Mouse (Mus musculus) bone marrow macrophage, adult 2 months (primary cell): ENCODE measurements around the gene Cbr2. TPM values are rescaled to one million over a fixed set of nuclear protein-coding genes. Genes with fewer than 3 reads are reported as not detected.

Source experiments
- H3K27ac ChIP-seq: 2 replicates; pipeline ENCODE4 v1.5.1; 2012; ENCODE audit warnings: low read depth, low read length; ENCODE audit not compliant: insufficient read depth
- H3K4me1 ChIP-seq: 2 replicates; pipeline ENCODE4 v1.6.1; 2012; ENCODE audit warnings: low read length; ENCODE audit not compliant: control insufficient read depth, insufficient read depth
- H3K4me3 ChIP-seq: 2 replicates; pipeline ENCODE4 v1.5.1; 2012; ENCODE audit warnings: mild to moderate bottlenecking, low read length, moderate library complexity; ENCODE audit not compliant: insufficient read depth
- CTCF ChIP-seq: IDR thresholded peaks from 2 replicates; pipeline ENCODE4 v1.5.1; 2012; ENCODE audit warnings: low read depth, mild to moderate bottlenecking, low read length, moderate library complexity
- POLR2A ChIP-seq: IDR thresholded peaks from 2 replicates; pipeline ENCODE4 v1.6.1; 2012; ENCODE audit warnings: mild to moderate bottlenecking, low read depth, low read length, borderline replicate concordance
- polyA plus RNA-seq: library from polyadenylated mRNA; stranded (reverse); fragments of >200 nt; gene quantifications from 2 replicates; pipeline ENCODE4 v1.2.4, GENCODE M21; 2012; ENCODE audit not compliant: missing spikeins, insufficient read depth, insufficient read length

The Cbr2 gene
- polyA plus RNA-seq, 1 experiment = 81.4 TPM

DNA sequence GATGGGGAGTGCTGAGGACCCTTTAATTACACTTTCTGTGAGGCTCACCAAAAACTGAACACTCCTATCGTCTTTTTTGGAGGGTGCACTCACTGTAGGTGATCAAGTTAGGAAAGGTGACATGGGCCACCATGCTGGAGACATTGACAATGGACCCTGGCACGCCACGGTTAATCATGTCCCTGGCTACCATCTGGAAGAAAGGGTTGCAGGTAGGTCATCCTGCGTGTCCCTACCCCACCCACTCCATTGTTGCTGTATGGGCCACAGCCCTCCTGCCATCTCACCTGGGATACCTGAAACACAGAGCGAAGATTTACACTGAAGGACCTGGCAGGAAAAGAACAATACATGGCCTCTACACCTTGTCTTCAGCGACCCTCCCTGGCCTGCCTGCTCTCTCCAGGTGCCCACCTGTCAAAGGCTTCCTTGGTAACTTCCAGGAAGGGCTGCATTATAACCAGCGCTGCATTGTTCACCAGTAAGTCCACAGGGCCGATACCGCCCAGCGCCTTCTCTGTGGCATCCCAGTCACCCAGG lies 1.5 kb downstream of the Cbr2 start:
- no peak overlapping the region for H3K27ac ChIP-seq
- H3K4me1 ChIP-seq = peaks cover 57% of the 10 kb centered on the region
- TF ChIP-seq POLR2A (no peak), CTCF (no peak)
- no peak overlapping the region for H3K4me3 ChIP-seq

GRCm38 (mm10) chr11:120729432-120730050 lies 2.4 kb downstream of the Cbr2 start:
- Histone ChIP-seq H3K27ac (peak overlapping the region; percentile 48), H3K4me1 (peaks cover 56% of the 10 kb centered on the region), H3K4me3 (peak overlapping the region; percentile 32)

DNA sequence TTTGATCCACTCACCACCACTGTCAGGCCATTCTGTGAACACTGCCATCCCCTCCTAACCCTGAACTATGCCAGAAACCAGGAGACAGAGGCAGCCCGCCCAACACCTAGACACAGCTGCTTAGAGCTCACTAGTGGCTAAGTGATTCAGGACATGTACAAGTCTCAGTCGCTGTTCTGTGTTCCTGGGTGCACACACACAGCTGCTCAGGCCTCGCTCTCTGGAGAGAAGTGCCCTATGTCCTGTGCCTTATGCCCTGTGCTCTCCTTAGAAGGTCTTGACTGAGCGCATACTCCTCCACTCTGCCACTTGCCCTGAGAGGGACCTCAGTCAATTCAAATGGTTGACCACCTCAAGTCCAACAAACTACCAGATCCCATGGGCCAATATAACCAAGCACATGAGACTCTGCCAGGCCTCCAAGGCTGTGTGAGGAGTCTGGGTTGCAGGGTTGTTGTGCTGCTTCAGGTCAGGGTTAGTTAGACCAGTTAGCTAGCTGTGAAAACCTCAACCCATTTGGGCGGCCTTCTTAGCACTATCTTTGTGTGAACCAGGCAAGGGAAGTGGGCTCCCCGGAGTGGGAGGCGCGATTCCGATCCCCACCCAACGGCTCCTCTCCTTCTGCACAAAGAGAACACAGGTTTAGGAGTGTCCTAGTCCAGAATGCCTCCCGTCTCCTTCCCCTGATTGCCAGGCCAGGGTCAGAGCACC lies 3.2 kb downstream of the Cbr2 start:
- TF ChIP-seq CTCF (no peak), POLR2A (no peak)
- Histone ChIP-seq H3K27ac (peak overlapping the region; percentile 48), H3K4me3 (no peak overlapping the region), H3K4me1 (peaks cover 51% of the 10 kb centered on the region)

- no peak overlapping the region for H3K27ac ChIP-seq
- no peak overlapping the region for H3K4me3 ChIP-seq
- peaks cover 42% of the 10 kb centered on the region for H3K4me1 ChIP-seq
- TF ChIP-seq CTCF = no peak
- TF ChIP-seq POLR2A = no peak
Measured at GRCm38 (mm10) chr11:120727564-120727963, 4.3 kb downstream of the Cbr2 start.

- Histone ChIP-seq H3K27ac (peak within 1 kb of the TSS; percentile 45), H3K4me1 (peaks cover 39% of the 10 kb centered on the region), H3K4me3 (peak within 1 kb of the TSS; percentile 94)
- TF ChIP-seq POLR2A (no peak), CTCF (no peak)
Measured at GRCm38 (mm10) chr11:120727169-120727527, 4.8 kb downstream of the Cbr2 start, which contains the start of gene Dcxr. Dcxr (minus strand) TSS chr11:120727281.

GRCm38 (mm10) chr11:120726243-120727168 lies 5.4 kb downstream of the Cbr2 start:
- H3K4me3 ChIP-seq = peak overlapping the region; percentile 94
- H3K4me1 ChIP-seq = peaks cover 34% of the 10 kb centered on the region
- peak overlapping the region; percentile 45 for H3K27ac ChIP-seq
- TF ChIP-seq POLR2A (no peak), CTCF (no peak)

- no peak overlapping the region for H3K4me3 ChIP-seq
- peaks cover 12% of the 10 kb centered on the region for H3K4me1 ChIP-seq
- H3K27ac ChIP-seq = no peak overlapping the region
- no peak for TF ChIP-seq POLR2A
- TF ChIP-seq CTCF = no peak
Measured at GRCm38 (mm10) chr11:120723509-120723908, 8.4 kb downstream of the Cbr2 start.

GRCm38 (mm10) chr11:120722761-120723382 lies 9.0 kb downstream of the Cbr2 start:
- H3K4me1 ChIP-seq = peaks cover 12% of the 10 kb centered on the region
- TF ChIP-seq CTCF = no peak
- TF ChIP-seq POLR2A = no peak
- no peak overlapping the region for H3K4me3 ChIP-seq
- H3K27ac ChIP-seq = no peak overlapping the region

DNA sequence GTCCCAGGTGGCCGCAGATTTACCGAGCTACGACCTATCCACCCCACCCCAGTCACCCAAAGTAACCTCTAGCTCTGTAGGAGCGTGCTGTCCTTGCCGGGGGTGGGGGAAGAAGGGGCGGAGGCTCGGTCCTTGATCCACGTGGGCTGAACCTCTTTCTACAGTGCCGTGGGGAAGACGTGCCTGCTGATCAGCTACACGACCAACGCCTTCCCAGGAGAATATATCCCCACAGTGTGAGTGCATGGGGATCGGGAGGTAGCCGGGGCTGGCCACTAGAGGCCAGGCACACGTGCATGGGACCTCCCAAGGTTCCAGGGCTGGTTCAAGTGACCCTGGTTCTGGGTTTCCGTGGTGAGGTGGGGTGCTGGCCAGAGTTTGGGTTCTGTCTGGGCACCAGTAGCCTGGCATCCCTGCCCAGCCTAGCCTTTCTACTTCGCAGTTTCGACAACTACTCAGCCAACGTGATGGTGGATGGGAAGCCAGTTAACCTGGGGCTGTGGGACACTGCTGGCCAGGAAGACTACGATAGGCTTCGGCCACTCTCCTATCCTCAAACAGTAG lies 9.8 kb downstream of the Cbr2 start:
- TF ChIP-seq CTCF (no peak), POLR2A (no peak)
- Histone ChIP-seq H3K4me3 (peak overlapping the region; percentile 59), H3K27ac (no peak overlapping the region), H3K4me1 (peaks cover 9% of the 10 kb centered on the region)
